7 mouse cellular contexts compared by ENCODE assay signal in the genomic region with DNA sequence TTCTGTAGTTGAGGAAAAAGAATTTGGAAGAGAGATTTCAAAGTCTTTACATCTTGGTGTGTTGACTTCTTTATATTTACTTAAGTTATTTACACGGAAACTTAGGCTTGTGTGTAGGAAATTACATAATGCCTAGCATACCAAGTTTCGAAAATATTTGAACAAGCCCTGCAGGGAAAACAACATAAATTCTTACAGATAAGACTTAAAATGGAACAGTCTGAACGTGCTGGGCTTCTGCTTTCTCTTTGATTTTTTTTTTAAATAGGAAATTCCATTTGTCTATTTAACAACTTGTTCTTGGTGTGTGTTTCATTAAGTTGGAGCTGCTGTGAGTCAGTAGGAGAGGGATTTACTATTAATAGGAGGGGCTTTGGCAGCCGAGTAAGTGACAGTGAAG. TPM values are rescaled to one million over a fixed set of nuclear protein-coding genes. Genes with fewer than 3 reads are reported as not detected.
DNase-seq lines count a peak whose midpoint lies in the region; ATAC-seq lines count a peak whose summit lies in the region.

No protein-coding gene starts in this region.

- H3K27ac ChIP-seq in heart, embryonic 16.5 days (ENCODE audit: low read length), result peak overlapping the region; percentile 66
- H3K27ac ChIP-seq in lung, embryonic 15.5 days, result no peak overlapping the region

- DNase-seq in 3T3-L1 (ENCODE audit: low read depth, low spot score) (peak; percentile 9), A20 (ENCODE audit: low read depth, low spot score) (peak; percentile 30)
- DNase-seq in B cell, adult 2 months, result no peak
- DNase-seq in c-Kit-positive CD71-positive TER-119-positive erythroid progenitor cells, embryonic 14.5 days (ENCODE audit: low spot score), result no peak
- no peak for DNase-seq in yolk sac, embryonic 10.5 days (ENCODE audit: low spot score)

- H3K4me1 ChIP-seq in heart, embryonic 16.5 days (ENCODE audit: control insufficient read depth, insufficient read depth, low read length), result no peaks in the 10 kb centered on the region; the same call in 1 of the 2 replicates
- H3K4me1 ChIP-seq in lung, embryonic 15.5 days, result no peaks in the 10 kb centered on the region

- no peaks in the 10 kb centered on the region for H3K36me3 ChIP-seq in heart, embryonic 16.5 days (ENCODE audit: control insufficient read depth, insufficient read depth)
- H3K36me3 ChIP-seq in lung, embryonic 15.5 days, result no peaks in the 10 kb centered on the region

- peak overlapping the region; percentile 67 for H3K4me2 ChIP-seq in heart, embryonic 16.5 days (ENCODE audit: low read depth, low read length)
- H3K4me2 ChIP-seq in lung, embryonic 15.5 days, result peak overlapping the region; percentile 54

- H3K4me3 ChIP-seq in heart, embryonic 16.5 days (ENCODE audit: low read length), result peak overlapping the region; percentile 72
- peak overlapping the region; percentile 60 for H3K4me3 ChIP-seq in lung, embryonic 15.5 days

- ATAC-seq in heart, embryonic 16.5 days (replicated peaks; ENCODE audit: extremely low read depth, insufficient read depth, low FRiP score), result no peak
- no peak for ATAC-seq in lung, embryonic 15.5 days (ENCODE audit: borderline replicate concordance, extremely low read depth, low FRiP score, low TSS enrichment)

- H3K9me3 ChIP-seq in heart, embryonic 16.5 days (replicated peaks; ENCODE audit: control insufficient read depth, low read length), result no peaks in the 10 kb centered on the region
- no peaks in the 10 kb centered on the region for H3K9me3 ChIP-seq in lung, embryonic 15.5 days

- no peaks in the 10 kb centered on the region for H3K27me3 ChIP-seq in heart, embryonic 16.5 days (ENCODE audit: control insufficient read depth, insufficient read depth, low read length)
- no peaks in the 10 kb centered on the region for H3K27me3 ChIP-seq in lung, embryonic 15.5 days

- H3K9ac ChIP-seq in heart, embryonic 16.5 days (ENCODE audit: low read length), result no peak overlapping the region; the same call in 1 of the 2 replicates
- H3K9ac ChIP-seq in lung, embryonic 15.5 days, result no peak overlapping the region; the same call in 1 of the 2 replicates

- 11% methylated on average over 4 of the region's 4 CpGs for WGBS in heart, embryonic 16.5 days
- 7% methylated on average over 4 of the region's 4 CpGs for WGBS in lung, embryonic 15.5 days

RNA-seq across cellular contexts. Expression of a gene that starts 3.9 kb away (rescaled TPM):
- polyA plus RNA-seq in heart, embryonic 16.5 days (2015; fragmentation: Nextera tagmentation; extraction: Ambion mirVana), result 31.3 and 32.3 TPM in 2 replicates
- polyA plus RNA-seq in lung, embryonic 15.5 days (2015; fragmentation: Nextera tagmentation; extraction: Ambion mirVana), result 48.9 and 49.3 TPM in 2 replicates

Comparison
In these comparisons a context has a peak if more than half of its experiments do, and no peak if none do; other contexts are left out.
1. DNase-seq: peak in 3T3-L1 (single experiment) and A20 (single experiment); none in B cell, adult 2 months (0 of 2), c-Kit-positive CD71-positive TER-119-positive erythroid progenitor cells, embryonic 14.5 days (single experiment) and yolk sac, embryonic 10.5 days (single experiment).